Mouse (Mus musculus): ENCODE results near the gene Ahcyl2.

- TF ChIP-seq POLR2A (IDR thresholded peaks at IDR 0.05; ENCODE audit: extremely low read depth, insufficient read depth, low read length), result no peak
- TF ChIP-seq CTCF (IDR thresholded peaks at IDR 0.05; ENCODE audit: extremely low read depth, insufficient read depth, low read length), result no peak
These were observed 937 bp upstream of the Ahcyl2 start for GRCm38 (mm10) chr6:29766874-29767273.

All from cortical plate, adult 2 months (tissue).